Mouse (Mus musculus): ENCODE data around the gene Tmem54.

- TF ChIP-seq CTCF (IDR thresholded peaks at IDR 0.05; ENCODE audit: borderline replicate concordance, control insufficient read depth, extremely low read depth, insufficient read depth, low read length, poor library complexity) (no peak), POLR2A (IDR thresholded peaks at IDR 0.05; ENCODE audit: control insufficient read depth, extremely low read depth, insufficient read depth, low read length, poor library complexity) (no peak)
Measured at GRCm38 (mm10) chr4:129136579-129137391, 31.4 kb downstream of the Tmem54 start, which contains the start of gene Fndc5.

Measured in thymus, adult 2 months (tissue).